Mouse (Mus musculus): ENCODE data around the gene Tnip1.

Gene Tnip1

DNA sequence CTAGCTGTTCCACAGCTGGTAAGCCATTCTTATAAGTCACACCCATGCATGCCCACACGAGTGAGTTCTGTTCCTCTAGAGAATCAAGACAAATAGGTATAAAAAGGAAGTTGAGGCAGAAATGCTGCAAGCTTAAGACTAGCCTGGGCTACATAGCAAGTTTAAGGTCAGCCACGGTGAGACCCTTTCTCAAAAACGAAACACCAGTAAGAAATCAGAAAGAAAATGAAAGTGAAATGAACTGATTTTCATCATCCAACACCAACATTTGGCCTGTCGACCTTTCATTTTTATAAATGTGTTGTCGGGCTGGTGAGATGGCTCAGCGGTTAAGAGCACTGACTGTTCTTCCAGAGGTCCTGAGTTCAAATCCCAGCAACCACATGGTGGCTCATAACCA is 83.8 kb downstream of the Tnip1 start:
- DNase-seq (ENCODE audit: low spot score) = no peak

DNA sequence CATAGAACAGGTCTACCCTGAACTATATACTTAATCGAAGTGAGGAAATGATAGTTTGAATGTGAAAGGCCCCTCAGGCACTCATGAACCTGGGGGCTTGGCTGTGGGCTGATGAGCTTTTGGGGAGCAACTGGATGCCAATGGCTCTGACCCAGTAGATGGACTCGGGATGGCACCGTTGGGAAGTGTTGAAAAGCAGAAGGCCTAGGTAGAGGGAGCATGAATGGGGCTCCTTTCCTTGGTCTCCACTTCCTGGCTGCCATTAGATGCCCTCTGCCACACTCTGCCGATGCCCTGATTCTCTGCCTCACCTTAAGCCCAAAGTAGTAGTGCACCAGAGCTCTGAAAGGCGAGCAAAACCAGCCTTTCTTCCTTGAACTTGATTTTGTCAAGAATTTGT is 86.7 kb downstream of the Tnip1 start:
- DNase-seq (ENCODE audit: low spot score) = no peak

GRCm38 (mm10) chr11:54871831-54872537 is 90.7 kb downstream of the Tnip1 start:
- DNase-seq (ENCODE audit: low spot score) = no peak

GRCm38 (mm10) chr11:54869318-54869717 is 93.4 kb downstream of the Tnip1 start:
- DNase-seq (ENCODE audit: low spot score) = no peak

- DNase-seq (ENCODE audit: low spot score) = no peak
Observed at GRCm38 (mm10) chr11:54868445-54868844, 94.3 kb downstream of the Tnip1 start.

DNA sequence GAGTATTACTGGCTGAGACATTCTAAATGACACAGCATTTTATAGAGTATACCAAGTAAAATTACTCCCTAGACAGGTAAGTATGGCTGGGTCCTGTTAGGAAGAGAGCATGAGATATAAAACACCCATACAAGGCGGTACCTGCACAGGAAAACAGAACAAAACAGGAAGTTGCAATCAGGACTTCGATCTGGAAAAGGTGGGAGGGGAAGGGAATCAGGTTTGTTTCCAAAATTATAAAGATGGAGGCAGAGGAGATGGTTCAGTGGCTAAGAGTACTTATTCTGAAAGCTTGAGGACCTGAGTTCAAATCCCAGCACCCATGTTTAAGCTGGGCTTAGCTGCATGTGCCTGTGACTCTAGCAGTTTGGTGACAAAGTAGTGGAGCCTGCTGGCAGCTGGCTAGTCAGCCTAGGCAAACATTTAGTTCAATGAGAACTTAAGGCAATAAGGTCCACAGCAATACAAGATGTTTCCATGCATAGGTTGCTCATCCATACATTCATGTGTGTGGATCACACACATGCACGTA is 94.7 kb downstream of the Tnip1 start:
- no peak for DNase-seq (ENCODE audit: low spot score)

DNA sequence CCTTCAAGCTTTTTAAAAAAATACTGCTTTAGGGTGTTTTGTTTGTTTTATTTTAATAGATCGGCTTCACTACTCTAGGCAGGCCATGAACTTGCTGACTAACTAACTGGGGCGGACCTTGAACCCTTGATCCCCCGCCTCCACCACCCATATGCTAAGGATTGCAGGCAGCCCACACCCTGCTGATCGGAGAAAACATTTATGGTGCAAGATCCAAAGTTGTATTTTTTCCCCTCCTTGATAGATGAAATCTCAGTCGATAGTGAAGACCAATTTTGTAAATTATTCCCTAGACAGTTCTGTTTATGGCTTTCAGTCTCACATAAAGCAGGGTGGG is 95.7 kb downstream of the Tnip1 start:
- DNase-seq (ENCODE audit: low spot score) = no peak

GRCm38 (mm10) chr11:54866119-54867048 is 96.3 kb downstream of the Tnip1 start, which contains the start of gene Hint1:
Gene Hint1, plus strand, starts transcription at chr11:54866383.
- DNase-seq (ENCODE audit: low spot score) = peak; percentile 92

DNA sequence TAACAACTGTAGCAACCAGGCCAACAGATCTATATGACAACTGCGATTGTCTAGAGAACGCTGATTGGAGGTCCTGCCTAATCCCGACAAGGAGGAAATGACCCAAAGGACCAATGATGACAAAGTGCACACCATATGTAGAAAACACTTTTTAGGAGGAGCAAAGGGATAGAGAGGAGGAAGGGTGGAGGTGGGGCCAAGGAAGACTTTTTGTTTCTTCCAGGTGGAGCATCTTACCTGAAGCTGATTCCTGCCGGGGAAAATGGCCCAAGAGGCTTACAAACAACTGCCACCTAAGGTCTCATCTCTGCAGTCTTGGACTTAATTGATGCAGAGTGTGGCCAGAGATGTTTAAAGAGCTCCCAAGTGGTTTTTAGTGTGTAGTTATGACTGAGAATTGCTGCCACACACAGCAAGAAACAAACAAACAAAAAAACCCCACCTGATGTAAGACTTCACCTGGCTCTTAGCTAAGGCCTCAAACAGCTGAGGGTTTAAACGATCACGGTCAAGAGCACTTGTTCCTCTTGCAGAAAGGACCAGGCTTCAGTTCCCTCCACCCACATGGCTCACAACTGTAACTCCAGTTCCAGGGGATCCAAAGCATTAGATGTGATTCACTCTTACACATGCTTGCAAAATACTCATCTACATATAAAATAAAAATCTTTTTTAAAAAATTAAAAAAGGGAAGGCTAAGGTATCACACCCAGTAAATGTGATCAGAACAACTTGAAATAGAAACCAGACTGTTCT is 97.2 kb downstream of the Tnip1 start:
- DNase-seq (ENCODE audit: low spot score) = no peak

DNA sequence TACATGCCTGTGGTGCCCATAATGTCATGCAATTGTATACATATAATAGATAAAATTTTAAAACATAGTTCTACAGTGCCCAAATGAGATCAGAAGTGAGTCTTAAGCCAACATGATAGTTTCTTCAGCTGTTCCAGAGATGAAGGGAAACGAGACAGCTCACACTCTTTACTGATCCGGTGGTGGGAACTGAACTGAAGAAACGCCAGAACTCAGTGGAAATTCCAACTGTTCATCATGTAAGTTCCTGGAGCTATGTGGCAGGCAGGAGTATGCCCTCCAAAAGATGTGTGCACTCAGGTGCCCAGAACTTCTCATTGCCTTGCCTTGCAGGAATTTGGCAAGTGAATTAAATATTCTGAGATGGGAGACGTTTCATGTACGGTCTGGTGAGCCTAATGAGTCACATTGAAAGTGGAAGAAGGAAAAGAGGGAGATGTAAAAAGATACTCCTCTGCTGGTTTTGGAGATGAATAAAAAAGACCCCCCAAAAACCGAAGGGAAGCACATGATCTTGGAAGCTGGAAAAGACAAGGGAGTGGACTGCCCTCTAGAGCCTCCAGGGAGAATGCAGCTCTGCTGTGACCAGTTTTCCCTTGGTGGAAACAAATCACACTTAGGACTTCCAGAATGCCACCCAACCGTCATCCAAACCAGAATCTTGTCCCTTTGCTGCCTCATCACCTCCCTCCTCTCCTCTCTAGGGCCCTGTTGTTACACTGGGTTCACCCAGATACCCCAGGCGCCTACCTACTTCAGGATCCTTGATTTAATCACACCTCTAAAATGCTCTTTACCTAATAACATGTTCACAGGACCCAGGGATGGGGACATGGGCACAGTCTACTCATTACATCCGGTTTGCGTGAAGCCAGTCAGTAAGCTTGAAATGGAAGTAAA is 99.8 kb downstream of the Tnip1 start:
- DNase-seq (ENCODE audit: low spot score) = no peak

DNA sequence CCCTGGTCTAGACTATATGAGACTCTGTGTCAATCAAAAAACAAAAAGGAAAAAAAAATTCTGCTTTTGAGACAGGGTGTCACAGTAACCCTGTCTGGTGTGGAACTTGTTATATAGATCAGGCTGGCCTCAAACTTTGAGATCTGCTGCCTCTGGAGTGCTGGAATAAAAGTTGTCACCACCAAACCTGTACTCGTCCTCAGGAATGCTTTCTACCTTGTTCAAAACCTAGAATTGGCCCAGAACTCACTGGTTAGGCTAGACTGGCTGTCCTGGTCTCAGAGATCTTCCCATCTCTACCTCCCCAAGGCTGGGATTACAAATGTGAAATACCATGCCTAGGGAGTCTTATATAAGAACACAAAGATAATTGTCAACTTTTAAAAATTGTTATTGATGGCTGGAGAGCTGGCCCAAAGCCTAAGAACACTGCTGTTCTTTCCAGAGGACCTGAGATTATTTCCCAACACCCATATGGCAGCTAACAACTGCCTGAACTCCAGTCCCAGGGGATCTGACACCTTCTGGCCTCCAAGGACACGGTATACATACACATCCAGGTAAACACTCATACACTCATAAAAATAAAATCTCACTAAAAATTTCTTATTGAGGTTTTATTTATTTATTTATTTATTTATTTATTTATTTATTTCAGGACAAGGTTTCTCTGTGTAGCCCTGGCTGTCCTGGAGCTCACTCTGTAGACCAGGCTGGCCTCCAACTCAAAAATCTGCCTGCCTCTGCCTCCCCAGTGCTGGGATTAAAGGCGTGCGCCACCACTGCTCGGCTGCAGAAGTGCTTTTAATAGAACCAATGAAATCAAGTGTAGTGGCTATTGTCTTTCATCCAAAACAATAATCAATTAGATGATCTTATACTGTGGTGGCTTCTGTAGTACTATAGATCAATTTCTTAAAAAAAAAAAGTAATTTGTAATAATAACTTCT is 101.0 kb downstream of the Tnip1 start:
- no peak for DNase-seq (ENCODE audit: low spot score)
